Mouse (Mus musculus): ENCODE measurements around the gene Mrpl57.

DNA sequence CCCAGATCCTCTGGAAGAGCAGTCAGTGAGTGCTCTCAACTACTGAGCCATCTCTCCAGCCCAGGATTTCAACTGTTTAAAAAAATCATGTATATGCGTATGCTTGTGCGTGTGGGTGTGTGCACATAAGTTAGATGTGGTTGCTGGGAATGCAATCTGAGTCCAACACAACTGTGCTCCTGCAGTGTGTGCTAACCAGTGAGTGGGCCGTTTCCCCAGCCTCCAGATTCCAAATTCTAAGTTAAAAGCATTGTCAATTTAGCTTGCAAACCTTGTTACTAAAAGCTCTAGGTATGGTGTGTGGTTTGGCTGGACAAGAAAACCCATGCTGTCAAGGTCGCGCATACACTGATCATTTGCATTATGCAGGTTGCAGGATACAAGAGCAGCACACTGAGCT lies 14.2 kb upstream of the Mrpl57 start:
- TF ChIP-seq CTCF (IDR thresholded peaks at IDR 0.05; ENCODE audit: control insufficient read depth, insufficient read depth, insufficient replicate concordance, low read depth, low read length) = no peak
- TF ChIP-seq POLR2A (IDR thresholded peaks at IDR 0.05; ENCODE audit: control insufficient read depth, low read depth, low read length) = no peak

Data from testis, adult 2 months (tissue).